Mouse (Mus musculus) testis, adult 2 months (tissue): ENCODE data around the gene Gsta1.
"Not testable (repeated sequence)": the region's sequence is repeated elsewhere in the genome, so short reads cannot be mapped to it uniquely, and the experiment has no call there.

ENCODE experiments used
- CTCF ChIP-seq: fragments of 200-500 bp; IDR thresholded peaks from 2 replicates; pipeline ENCODE4 v1.5.1; 2012; ENCODE audit warnings: low read depth, mild to moderate bottlenecking, inconsistent platforms, low read length, moderate library complexity; ENCODE audit not compliant: control insufficient read depth, insufficient read depth, insufficient replicate concordance
- POLR2A ChIP-seq: fragments of 200-500 bp; IDR thresholded peaks from 2 replicates; pipeline ENCODE4 v1.6.1; 2012; ENCODE audit warnings: low read depth, mild to moderate bottlenecking, inconsistent platforms, low read length, moderate library complexity; ENCODE audit not compliant: control insufficient read depth

DNA sequence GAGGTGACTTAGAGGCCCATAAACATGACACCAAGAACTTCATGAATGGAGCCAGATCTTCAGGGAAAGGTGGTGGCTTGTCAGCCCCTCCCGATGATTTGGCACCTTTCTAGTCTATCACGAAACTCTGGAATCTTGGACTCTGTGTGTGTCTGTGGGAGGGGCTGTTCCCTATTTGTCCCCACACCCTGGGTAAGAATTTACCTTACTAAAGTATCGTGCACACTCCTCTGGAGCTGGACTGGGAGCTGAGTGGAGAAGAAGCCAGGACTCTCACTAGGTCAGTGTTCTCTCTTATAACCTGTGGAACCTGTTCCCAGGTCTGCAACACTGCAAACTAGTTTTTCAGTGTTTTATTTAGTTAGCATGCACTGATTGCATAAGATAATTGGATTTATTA, 59.3 kb downstream of the Gsta1 start, which contains the start of gene Gm10639:
- TF ChIP-seq CTCF, POLR2A: not testable (repeated sequence)
